Mouse (Mus musculus) testis, adult 2 months (tissue): Measurements from ENCODE around the gene Myo1h.

ENCODE experiments used
- CTCF ChIP-seq: fragments of 200-500 bp; IDR thresholded peaks from 2 replicates; pipeline ENCODE4 v1.5.1; 2012; ENCODE audit warnings: low read depth, mild to moderate bottlenecking, inconsistent platforms, low read length, moderate library complexity; ENCODE audit not compliant: control insufficient read depth, insufficient read depth, insufficient replicate concordance
- POLR2A ChIP-seq: fragments of 200-500 bp; IDR thresholded peaks from 2 replicates; pipeline ENCODE4 v1.6.1; 2012; ENCODE audit warnings: low read depth, mild to moderate bottlenecking, inconsistent platforms, low read length, moderate library complexity; ENCODE audit not compliant: control insufficient read depth

- TF ChIP-seq CTCF (no peak), POLR2A (no peak)
Observed at GRCm38 (mm10) chr5:114358833-114359232, 69.9 kb downstream of the Myo1h start.
